Mouse (Mus musculus): ENCODE measurements around the gene Olfr222. TPM values are rescaled to one million over a fixed set of nuclear protein-coding genes. Genes with fewer than 3 reads are reported as not detected.
A peak's percentile ranks its signal among the peaks of the same experiment; 100 is the strongest.

Gene Olfr222
- polyA plus RNA-seq, 1 experiment from 2014 or later: not detected

- H3K27me3 ChIP-seq (ENCODE audit: control insufficient read depth, insufficient read depth, low read length): no peaks in the 10 kb centered on the region
- WGBS: 77% methylated on average over 8 of the region's 8 CpGs
- no peaks in the 10 kb centered on the region for H3K9me3 ChIP-seq (ENCODE audit: control insufficient read depth, low read length)
- H3K36me3 ChIP-seq (ENCODE audit: control insufficient read depth, insufficient read depth, low read length): no peaks in the 10 kb centered on the region
- no peak for ATAC-seq (ENCODE audit: low FRiP score, low TSS enrichment)
- no peak overlapping the region for H3K4me2 ChIP-seq (replicated peaks; ENCODE audit: low read depth, low read length)
- H3K27ac ChIP-seq (ENCODE audit: low read depth, low read length): no peak overlapping the region
- no peak overlapping the region for H3K9ac ChIP-seq (ENCODE audit: low read depth, low read length)
- no peak overlapping the region for H3K4me3 ChIP-seq (ENCODE audit: low read length)
- no peaks in the 10 kb centered on the region for H3K4me1 ChIP-seq (ENCODE audit: control insufficient read depth, insufficient read depth, low read length)
These were observed 21.5 kb downstream of the Olfr222 start for GRCm38 (mm10) chr11:59554535-59554934.

- Histone ChIP-seq H3K36me3 (ENCODE audit: control insufficient read depth, insufficient read depth, low read length) (no peaks in the 10 kb centered on the region), H3K27me3 (ENCODE audit: control insufficient read depth, insufficient read depth, low read length) (no peaks in the 10 kb centered on the region), H3K27ac (ENCODE audit: low read depth, low read length) (no peak overlapping the region), H3K4me2 (replicated peaks; ENCODE audit: low read depth, low read length) (no peak overlapping the region), H3K4me3 (ENCODE audit: low read length) (no peak overlapping the region), H3K4me1 (ENCODE audit: control insufficient read depth, insufficient read depth, low read length) (no peaks in the 10 kb centered on the region), H3K9ac (ENCODE audit: low read depth, low read length) (no peak overlapping the region), H3K9me3 (ENCODE audit: control insufficient read depth, low read length) (no peaks in the 10 kb centered on the region)
- no peak for ATAC-seq (ENCODE audit: low FRiP score, low TSS enrichment)
- WGBS: 94% methylated on average over 11 of the region's 11 CpGs
These were observed 21.9 kb downstream of the Olfr222 start for GRCm38 (mm10) chr11:59554127-59554526.

- no peak for ATAC-seq (ENCODE audit: low FRiP score, low TSS enrichment)
- Histone ChIP-seq H3K4me3 (ENCODE audit: low read length) (no peak overlapping the region), H3K9ac (ENCODE audit: low read depth, low read length) (no peak overlapping the region), H3K36me3 (ENCODE audit: control insufficient read depth, insufficient read depth, low read length) (no peaks in the 10 kb centered on the region), H3K4me1 (ENCODE audit: control insufficient read depth, insufficient read depth, low read length) (no peaks in the 10 kb centered on the region), H3K27me3 (ENCODE audit: control insufficient read depth, insufficient read depth, low read length) (no peaks in the 10 kb centered on the region), H3K9me3 (ENCODE audit: control insufficient read depth, low read length) (no peaks in the 10 kb centered on the region), H3K4me2 (replicated peaks; ENCODE audit: low read depth, low read length) (no peak overlapping the region), H3K27ac (ENCODE audit: low read depth, low read length) (no peak overlapping the region)
- 84% methylated on average over 9 of the region's 9 CpGs for WGBS
These were observed 32.0 kb downstream of the Olfr222 start for GRCm38 (mm10) chr11:59544005-59544404.

GRCm38 (mm10) chr11:59543376-59543775 is 32.7 kb downstream of the Olfr222 start:
- Histone ChIP-seq H3K9me3 (ENCODE audit: control insufficient read depth, low read length) (no peaks in the 10 kb centered on the region), H3K36me3 (ENCODE audit: control insufficient read depth, insufficient read depth, low read length) (no peaks in the 10 kb centered on the region), H3K4me1 (ENCODE audit: control insufficient read depth, insufficient read depth, low read length) (0 out of 2 replicates have a peak, but pooled peaks cover 3% of the 10 kb centered on the region), H3K27ac (ENCODE audit: low read depth, low read length) (no peak overlapping the region), H3K9ac (ENCODE audit: low read depth, low read length) (no peak overlapping the region), H3K4me2 (replicated peaks; ENCODE audit: low read depth, low read length) (no peak overlapping the region), H3K4me3 (ENCODE audit: low read length) (no peak overlapping the region), H3K27me3 (ENCODE audit: control insufficient read depth, insufficient read depth, low read length) (no peaks in the 10 kb centered on the region)
- no peak for ATAC-seq (ENCODE audit: low FRiP score, low TSS enrichment)
- WGBS: 84% methylated on average over 3 of the region's 3 CpGs

GRCm38 (mm10) chr11:59542442-59542841 is 33.6 kb downstream of the Olfr222 start:
- Histone ChIP-seq H3K36me3 (ENCODE audit: control insufficient read depth, insufficient read depth, low read length) (no peaks in the 10 kb centered on the region), H3K9ac (ENCODE audit: low read depth, low read length) (no peak overlapping the region), H3K9me3 (ENCODE audit: control insufficient read depth, low read length) (no peaks in the 10 kb centered on the region), H3K4me1 (ENCODE audit: control insufficient read depth, insufficient read depth, low read length) (peaks cover 7% of the 10 kb centered on the region; the same call in 1 of the 2 replicates), H3K4me3 (ENCODE audit: low read length) (no peak overlapping the region), H3K4me2 (replicated peaks; ENCODE audit: low read depth, low read length) (no peak overlapping the region), H3K27ac (ENCODE audit: low read depth, low read length) (no peak overlapping the region), H3K27me3 (ENCODE audit: control insufficient read depth, insufficient read depth, low read length) (no peaks in the 10 kb centered on the region)
- 77% methylated on average over 6 of the region's 6 CpGs for WGBS
- ATAC-seq (ENCODE audit: low FRiP score, low TSS enrichment): no peak

- 52% methylated on average over 3 of the region's 3 CpGs for WGBS
- no peaks in the 10 kb centered on the region for H3K36me3 ChIP-seq (ENCODE audit: control insufficient read depth, insufficient read depth, low read length)
- peaks cover 9% of the 10 kb centered on the region; the same call in 1 of the 2 replicates for H3K4me1 ChIP-seq (ENCODE audit: control insufficient read depth, insufficient read depth, low read length)
- no peaks in the 10 kb centered on the region for H3K27me3 ChIP-seq (ENCODE audit: control insufficient read depth, insufficient read depth, low read length)
- no peak for ATAC-seq (ENCODE audit: low FRiP score, low TSS enrichment)
- no peak within 1 kb of the TSS for H3K4me3 ChIP-seq (ENCODE audit: low read length)
- no peak within 1 kb of the TSS for H3K27ac ChIP-seq (ENCODE audit: low read depth, low read length)
- H3K9ac ChIP-seq (ENCODE audit: low read depth, low read length): no peak within 1 kb of the TSS
- no peaks in the 10 kb centered on the region for H3K9me3 ChIP-seq (ENCODE audit: control insufficient read depth, low read length)
- H3K4me2 ChIP-seq (replicated peaks; ENCODE audit: low read depth, low read length): no peak within 1 kb of the TSS
These were observed 34.7 kb downstream of the Olfr222 start, which contains the start of gene Nlrp3 for GRCm38 (mm10) chr11:59541324-59541723. Gene Nlrp3 (plus strand): TSS chr11:59541568.

GRCm38 (mm10) chr11:59540123-59540522 is 35.9 kb downstream of the Olfr222 start:
- Histone ChIP-seq H3K4me1 (ENCODE audit: control insufficient read depth, insufficient read depth, low read length) (peaks cover 9% of the 10 kb centered on the region; the same call in 1 of the 2 replicates), H3K4me3 (ENCODE audit: low read length) (no peak overlapping the region), H3K4me2 (replicated peaks; ENCODE audit: low read depth, low read length) (no peak overlapping the region), H3K27me3 (ENCODE audit: control insufficient read depth, insufficient read depth, low read length) (no peaks in the 10 kb centered on the region), H3K9me3 (ENCODE audit: control insufficient read depth, low read length) (no peaks in the 10 kb centered on the region), H3K9ac (ENCODE audit: low read depth, low read length) (no peak overlapping the region), H3K36me3 (ENCODE audit: control insufficient read depth, insufficient read depth, low read length) (no peaks in the 10 kb centered on the region), H3K27ac (ENCODE audit: low read depth, low read length) (no peak overlapping the region)
- no peak for ATAC-seq (ENCODE audit: low FRiP score, low TSS enrichment)
- 84% methylated on average over 3 of the region's 3 CpGs for WGBS

GRCm38 (mm10) chr11:59538387-59538786 is 37.6 kb downstream of the Olfr222 start:
- no peaks in the 10 kb centered on the region for H3K27me3 ChIP-seq (ENCODE audit: control insufficient read depth, insufficient read depth, low read length)
- H3K27ac ChIP-seq (ENCODE audit: low read depth, low read length): no peak overlapping the region; the same call in 1 of the 2 replicates
- H3K9ac ChIP-seq (ENCODE audit: low read depth, low read length): no peak overlapping the region
- H3K4me2 ChIP-seq (replicated peaks; ENCODE audit: low read depth, low read length): peak overlapping the region; percentile 30
- 36% methylated on average over 11 of the region's 11 CpGs for WGBS
- H3K4me3 ChIP-seq (ENCODE audit: low read length): peak overlapping the region; percentile 6; the same call in 1 of the 2 replicates
- peaks cover 9% of the 10 kb centered on the region; the same call in 1 of the 2 replicates for H3K4me1 ChIP-seq (ENCODE audit: control insufficient read depth, insufficient read depth, low read length)
- ATAC-seq (ENCODE audit: low FRiP score, low TSS enrichment): no peak
- no peaks in the 10 kb centered on the region for H3K9me3 ChIP-seq (ENCODE audit: control insufficient read depth, low read length)
- H3K36me3 ChIP-seq (ENCODE audit: control insufficient read depth, insufficient read depth, low read length): no peaks in the 10 kb centered on the region

- Histone ChIP-seq H3K4me2 (replicated peaks; ENCODE audit: low read depth, low read length) (peak overlapping the region; percentile 30), H3K36me3 (ENCODE audit: control insufficient read depth, insufficient read depth, low read length) (no peaks in the 10 kb centered on the region), H3K27me3 (ENCODE audit: control insufficient read depth, insufficient read depth, low read length) (no peaks in the 10 kb centered on the region), H3K4me1 (ENCODE audit: control insufficient read depth, insufficient read depth, low read length) (peaks cover 9% of the 10 kb centered on the region; the same call in 1 of the 2 replicates), H3K4me3 (ENCODE audit: low read length) (no peak overlapping the region), H3K9me3 (ENCODE audit: control insufficient read depth, low read length) (no peaks in the 10 kb centered on the region), H3K27ac (ENCODE audit: low read depth, low read length) (no peak overlapping the region; the same call in 1 of the 2 replicates), H3K9ac (ENCODE audit: low read depth, low read length) (no peak overlapping the region)
- WGBS: 41% methylated on average over 16 of the region's 16 CpGs
- peak; percentile 90 for ATAC-seq (ENCODE audit: low FRiP score, low TSS enrichment)
These were observed 38.6 kb downstream of the Olfr222 start for GRCm38 (mm10) chr11:59537218-59538130.
